21 mouse cellular contexts compared by ENCODE assay signal in the genomic region with DNA sequence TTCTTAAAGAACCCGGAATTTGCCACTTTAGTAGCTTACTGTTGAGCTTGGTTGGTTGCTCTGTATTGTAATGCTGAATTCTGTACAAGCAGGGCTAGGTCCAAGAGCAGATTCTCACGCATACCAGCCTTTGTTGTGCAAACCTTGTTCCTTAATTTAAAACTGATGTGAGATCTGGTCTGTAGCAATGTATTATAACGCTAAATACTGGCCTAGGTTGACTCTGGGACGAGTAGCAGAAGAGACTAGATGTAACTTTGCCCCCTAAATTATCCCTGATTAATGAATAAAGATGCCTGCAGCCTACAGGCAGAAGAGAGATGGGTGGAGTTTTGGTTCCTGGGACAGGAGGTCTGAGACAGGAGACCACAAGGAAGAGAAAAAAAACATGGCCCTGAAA.
"Had no signal": no experiment of that assay in that cellular context is flagged by ENCODE, and none has a peak within 500 bp of the region (broad histone marks: within the 10 kb centered on the region; RNA-seq: fewer than 3 reads in every experiment).

No protein-coding gene starts in this region.

- H3K36me3 ChIP-seq: midbrain, embryonic 12.5 days; midbrain, embryonic 15.5 days; neural tube, embryonic 15.5 days had no signal

- H3K9me3 ChIP-seq: limb, embryonic 12.5 days; limb, embryonic 15.5 days; midbrain, embryonic 12.5 days; midbrain, embryonic 15.5 days; neural tube, embryonic 12.5 days; neural tube, embryonic 15.5 days; stomach, embryonic 15.5 days had no signal

- H3K4me2 ChIP-seq: limb, embryonic 12.5 days; limb, embryonic 15.5 days; liver, embryonic 11.5 days; lung, embryonic 14.5 days; midbrain, embryonic 12.5 days; midbrain, embryonic 15.5 days; neural tube, embryonic 12.5 days; neural tube, embryonic 15.5 days; stomach, embryonic 15.5 days had no signal

- DNase-seq: layer of hippocampus, postnatal 36 days; left cerebral cortex, postnatal 4 days; liver, postnatal 0 days; lung, embryonic 14.5 days; right cerebral cortex, adult 18-20 months; right cerebral cortex, postnatal 14 days; right cerebral cortex, postnatal 4 days; thymus, postnatal 25 days had no signal

- H3K4me3 ChIP-seq: left cerebral cortex, adult 2 months; limb, embryonic 12.5 days; limb, embryonic 15.5 days; midbrain, embryonic 12.5 days; midbrain, embryonic 15.5 days; neural tube, embryonic 12.5 days; neural tube, embryonic 15.5 days; stomach, embryonic 15.5 days had no signal

- H3K9ac ChIP-seq: limb, embryonic 12.5 days; limb, embryonic 15.5 days; liver, embryonic 14.5 days; liver, postnatal 0 days; lung, embryonic 14.5 days; midbrain, embryonic 12.5 days; midbrain, embryonic 15.5 days; neural tube, embryonic 12.5 days; neural tube, embryonic 15.5 days; stomach, embryonic 15.5 days had no signal

- H3K27me3 ChIP-seq: limb, embryonic 12.5 days; limb, embryonic 15.5 days; midbrain, embryonic 12.5 days; midbrain, embryonic 15.5 days; neural tube, embryonic 12.5 days; neural tube, embryonic 15.5 days; stomach, embryonic 15.5 days had no signal

- ATAC-seq: intestine, postnatal 0 days; liver, postnatal 0 days; lung, postnatal 0 days; midbrain, embryonic 15.5 days had no signal

- H3K27ac ChIP-seq: left cerebral cortex, adult 2 months; limb, embryonic 12.5 days; limb, embryonic 15.5 days; liver, embryonic 14.5 days; macrophage; midbrain, embryonic 12.5 days; midbrain, embryonic 15.5 days; neural tube, embryonic 12.5 days; neural tube, embryonic 15.5 days; stomach, embryonic 15.5 days had no signal

- H3K4me1 ChIP-seq: limb, embryonic 12.5 days; limb, embryonic 15.5 days; midbrain, embryonic 12.5 days; midbrain, embryonic 15.5 days; neural tube, embryonic 12.5 days; neural tube, embryonic 15.5 days; stomach, embryonic 15.5 days had no signal
